Mouse (Mus musculus) embryo, embryonic 11 days (tissue): ENCODE data around the gene Rplp1.

Source experiments
- DNase-seq: peaks from one replicate; pipeline ENCODE4 v3.0.0-alpha.2; 2015

The Rplp1 gene

DNA sequence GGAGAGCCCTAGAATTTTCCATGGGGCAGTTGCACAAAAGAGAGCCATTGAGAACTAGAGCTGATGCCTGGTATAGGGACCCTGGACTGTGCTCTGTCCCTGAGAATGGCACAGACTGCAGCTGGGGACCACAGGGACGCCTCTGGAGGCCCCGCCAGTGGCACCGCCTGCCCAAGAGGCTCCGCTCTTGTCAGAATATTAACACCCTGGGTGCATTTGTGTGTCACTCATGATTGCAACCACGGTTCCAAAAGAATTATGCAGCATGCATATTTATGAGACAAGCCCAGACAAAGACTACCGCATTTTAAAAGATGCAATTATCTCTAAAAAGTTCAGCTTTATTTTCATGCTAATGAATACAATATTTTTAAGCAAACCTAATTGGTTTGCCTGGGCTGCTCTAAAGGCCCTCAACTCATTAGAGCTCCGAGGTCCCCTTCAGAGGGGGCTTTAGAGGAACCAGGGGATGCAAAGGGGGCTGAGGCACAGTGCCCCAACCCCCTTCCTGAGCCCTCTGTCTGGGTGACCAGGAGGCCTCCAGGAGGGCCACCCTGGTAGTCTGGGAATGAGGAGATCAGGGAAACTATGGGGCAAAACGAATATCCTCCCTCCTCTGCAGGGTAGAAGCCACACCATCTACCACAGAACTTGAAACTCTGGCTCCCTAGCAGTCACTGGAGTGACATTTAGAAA lies 41.9 kb downstream of the Rplp1 start:
- peak; percentile 70 for DNase-seq

DNA sequence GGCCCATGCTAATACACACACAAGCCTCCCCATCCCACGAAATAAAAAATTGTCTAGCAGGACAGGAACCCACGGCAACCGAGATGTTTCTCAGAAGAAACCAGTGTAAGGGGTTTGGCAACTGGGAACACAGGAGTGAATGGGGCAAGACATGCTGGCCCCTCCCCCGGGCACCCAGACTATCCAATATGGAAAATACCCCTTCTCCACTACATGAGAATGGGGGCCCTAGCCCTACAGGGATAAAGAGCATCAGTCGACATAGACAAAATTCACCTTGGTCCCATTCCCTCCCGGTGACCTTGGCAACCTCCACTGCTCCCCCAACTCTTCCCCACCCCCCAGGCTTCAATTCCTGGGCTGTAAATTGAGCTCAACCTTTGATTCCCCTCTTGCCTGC lies 42.5 kb downstream of the Rplp1 start:
- no peak for DNase-seq

DNA sequence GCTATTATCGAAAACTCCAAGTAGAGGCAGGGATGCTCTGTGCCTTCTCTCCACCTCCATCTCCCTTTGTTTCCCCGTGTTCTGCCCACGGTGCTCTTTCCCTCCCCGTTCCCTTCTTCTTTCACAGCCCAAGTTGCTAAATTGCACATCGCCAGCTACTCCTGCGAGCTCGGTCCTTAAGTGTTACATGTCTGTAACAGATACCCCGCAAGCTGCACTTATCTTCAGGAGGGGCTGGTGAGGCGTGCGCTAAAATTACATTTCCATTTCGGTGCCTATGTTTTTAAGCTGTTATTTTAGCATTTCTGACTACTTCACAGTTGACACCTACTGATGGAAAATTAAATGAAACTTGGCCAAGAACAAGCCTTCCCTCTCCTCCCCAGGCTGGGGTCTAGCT lies 46.7 kb downstream of the Rplp1 start:
- DNase-seq, result no peak
